Mouse (Mus musculus) heart, postnatal 4 days (tissue): ENCODE results near the gene Lypd1. TPM values are rescaled to one million over a fixed set of nuclear protein-coding genes. Genes with fewer than 3 reads are reported as not detected.

Experiments used
- total RNA-seq, 2 experiments: library from RNA; stranded (reverse); gene quantifications; 2 replicates each; pipeline ENCODE4 v1.2.3; 2021

The Lypd1 gene
- total RNA-seq, 2 experiments from 2014 or later: 0.81 to 1.1 TPM

Other genes starting within 250 kb of the Lypd1 start
- gene Gpr39, start 236.1 kb downstream of the Lypd1 start, total RNA-seq: 1 to 10 TPM; 1.5 TPM